Mouse (Mus musculus) hindbrain, embryonic 12.5 days (tissue): Measurements from ENCODE around the gene Rab3b. TPM values are rescaled to one million over a fixed set of nuclear protein-coding genes. Genes with fewer than 3 reads are reported as not detected.

Experiments
- ATAC-seq: fragments of 200-750 bp; cut with Nextera tagmentation; 2 replicates; pipeline ENCODE4 v1.8.0; 2017; ENCODE audit warnings: moderate TSS enrichment; ENCODE audit not compliant: low FRiP score
- H3K27ac ChIP-seq: fragments of 300-500 bp; sonication (generic); 2 replicates; pipeline ENCODE4 v1.5.1; 2016; ENCODE audit warnings: mild to moderate bottlenecking
- H3K27me3 ChIP-seq: fragments of 300-500 bp; sonication (generic); 2 replicates; pipeline ENCODE4 v1.6.1; 2016; ENCODE audit warnings: mild to moderate bottlenecking
- H3K36me3 ChIP-seq: fragments of 300-500 bp; sonication (generic); 2 replicates; pipeline ENCODE4 v1.6.1; 2016; ENCODE audit warnings: mild to moderate bottlenecking
- H3K4me1 ChIP-seq: fragments of 300-500 bp; sonication (generic); 2 replicates; pipeline ENCODE4 v1.6.1; 2016
- H3K4me2 ChIP-seq: fragments of 300-500 bp; sonication (generic); replicated peaks from 2 replicates; pipeline ENCODE4 v1.6.1; 2016; ENCODE audit warnings: mild to moderate bottlenecking
- H3K4me3 ChIP-seq: fragments of 300-500 bp; sonication (generic); 2 replicates; pipeline ENCODE4 v1.5.1; 2016; ENCODE audit warnings: mild to moderate bottlenecking
- H3K9ac ChIP-seq: fragments of 300-500 bp; sonication (generic); 2 replicates; pipeline ENCODE4 v1.6.1; 2016; ENCODE audit warnings: mild to moderate bottlenecking, moderate library complexity
- H3K9me3 ChIP-seq: fragments of 300-500 bp; sonication (generic); replicated peaks from 2 replicates; pipeline ENCODE4 v1.6.1; 2016; ENCODE audit warnings: mild to moderate bottlenecking
- WGBS: fragments of 180-500 bp; shearing (Covaris S2); methylation state at CpG from one replicate; pipeline ENCODE4 v1.1.7; 2016; 5-methylcytosine and 5-hydroxymethylcytosine counted together
- polyA plus RNA-seq: library from polyadenylated mRNA; unstranded; fragments of >200 nt; fragmentation: Nextera tagmentation; extraction: Ambion mirVana; gene quantifications from 2 replicates; pipeline ENCODE4 v1.2.1, GENCODE M21; 2016

Rab3b gene
- polyA plus RNA-seq, 1 experiment from 2014 or later, result 45.5 TPM

GRCm38 (mm10) chr4:108969517-108969916 lies 90.7 kb downstream of the Rab3b start:
- H3K9me3 ChIP-seq, result no peaks in the 10 kb centered on the region
- ATAC-seq, result no peak
- no peak overlapping the region for H3K27ac ChIP-seq
- 83% methylated on average over 3 of the region's 3 CpGs for WGBS
- no peak overlapping the region for H3K4me2 ChIP-seq
- no peaks in the 10 kb centered on the region for H3K36me3 ChIP-seq
- H3K4me3 ChIP-seq, result no peak overlapping the region
- H3K4me1 ChIP-seq, result no peaks in the 10 kb centered on the region
- H3K9ac ChIP-seq, result no peak overlapping the region
- no peaks in the 10 kb centered on the region for H3K27me3 ChIP-seq

GRCm38 (mm10) chr4:108971054-108971453 lies 92.2 kb downstream of the Rab3b start:
- ATAC-seq, result no peak
- no peak overlapping the region for H3K9ac ChIP-seq
- H3K4me2 ChIP-seq, result no peak overlapping the region
- H3K27me3 ChIP-seq, result no peaks in the 10 kb centered on the region
- H3K4me1 ChIP-seq, result no peaks in the 10 kb centered on the region
- no peak overlapping the region for H3K27ac ChIP-seq
- no peak overlapping the region for H3K4me3 ChIP-seq
- H3K36me3 ChIP-seq, result no peaks in the 10 kb centered on the region
- WGBS, result 84% methylated on average over 5 of the region's 5 CpGs
- H3K9me3 ChIP-seq, result no peaks in the 10 kb centered on the region

GRCm38 (mm10) chr4:108976458-108977071 lies 97.7 kb downstream of the Rab3b start:
- Histone ChIP-seq H3K27me3 (no peaks in the 10 kb centered on the region), H3K9ac (no peak overlapping the region), H3K9me3 (no peaks in the 10 kb centered on the region), H3K4me2 (no peak overlapping the region), H3K27ac (no peak overlapping the region), H3K36me3 (no peaks in the 10 kb centered on the region), H3K4me1 (no peaks in the 10 kb centered on the region), H3K4me3 (no peak overlapping the region)
- ATAC-seq, result no peak
- 46% methylated on average over 6 of the region's 6 CpGs for WGBS

- ATAC-seq, result no peak
- no peak overlapping the region for H3K4me2 ChIP-seq
- H3K27me3 ChIP-seq, result no peaks in the 10 kb centered on the region
- no peaks in the 10 kb centered on the region for H3K36me3 ChIP-seq
- no peaks in the 10 kb centered on the region for H3K9me3 ChIP-seq
- H3K9ac ChIP-seq, result no peak overlapping the region
- no peaks in the 10 kb centered on the region for H3K4me1 ChIP-seq
- WGBS, result 87% methylated on average over 1 of the region's 1 CpGs
- H3K27ac ChIP-seq, result no peak overlapping the region
- no peak overlapping the region for H3K4me3 ChIP-seq
Measured at GRCm38 (mm10) chr4:108986833-108987472, 108.1 kb downstream of the Rab3b start.

- ATAC-seq, result no peak
- Histone ChIP-seq H3K9ac (no peak overlapping the region), H3K27me3 (no peaks in the 10 kb centered on the region), H3K27ac (no peak overlapping the region), H3K36me3 (no peaks in the 10 kb centered on the region), H3K9me3 (no peaks in the 10 kb centered on the region), H3K4me2 (no peak overlapping the region), H3K4me1 (no peaks in the 10 kb centered on the region), H3K4me3 (no peak overlapping the region)
- WGBS, result 78% methylated on average over 4 of the region's 4 CpGs
Measured at GRCm38 (mm10) chr4:108987473-108987842, 108.6 kb downstream of the Rab3b start.

GRCm38 (mm10) chr4:108989430-108989829 lies 110.6 kb downstream of the Rab3b start:
- no peak overlapping the region for H3K4me3 ChIP-seq
- no peak for ATAC-seq
- WGBS, result 75% methylated on average over 2 of the region's 2 CpGs

GRCm38 (mm10) chr4:108990032-108990431 lies 111.2 kb downstream of the Rab3b start:
- H3K4me1 ChIP-seq, result no peaks in the 10 kb centered on the region
- H3K4me2 ChIP-seq, result no peak overlapping the region
- no peak for ATAC-seq
- no peaks in the 10 kb centered on the region for H3K27me3 ChIP-seq
- no peak overlapping the region for H3K4me3 ChIP-seq
- no peaks in the 10 kb centered on the region for H3K9me3 ChIP-seq
- no peak overlapping the region for H3K27ac ChIP-seq
- H3K36me3 ChIP-seq, result no peaks in the 10 kb centered on the region
- no peak overlapping the region for H3K9ac ChIP-seq

More at GRCm38 (mm10) chr4:108989430-108989829, 110.6 kb downstream of the Rab3b start:
- no peaks in the 10 kb centered on the region for H3K4me1 ChIP-seq
- no peaks in the 10 kb centered on the region for H3K9me3 ChIP-seq
- H3K27ac ChIP-seq, result no peak overlapping the region
- H3K9ac ChIP-seq, result no peak overlapping the region
- H3K36me3 ChIP-seq, result no peaks in the 10 kb centered on the region
- H3K27me3 ChIP-seq, result no peaks in the 10 kb centered on the region
- H3K4me2 ChIP-seq, result no peak overlapping the region

- H3K27me3 ChIP-seq, result no peaks in the 10 kb centered on the region
- H3K9ac ChIP-seq, result no peak overlapping the region
- H3K4me1 ChIP-seq, result no peaks in the 10 kb centered on the region
- no peaks in the 10 kb centered on the region for H3K36me3 ChIP-seq
- no peak overlapping the region for H3K4me3 ChIP-seq
- H3K9me3 ChIP-seq, result no peaks in the 10 kb centered on the region
- no peak overlapping the region for H3K4me2 ChIP-seq
- WGBS, result 91% methylated on average over 6 of the region's 6 CpGs
- H3K27ac ChIP-seq, result no peak overlapping the region
- no peak for ATAC-seq
Measured at GRCm38 (mm10) chr4:108990571-108990970, 111.7 kb downstream of the Rab3b start.

- Histone ChIP-seq H3K36me3 (no peaks in the 10 kb centered on the region), H3K9ac (no peak overlapping the region), H3K4me3 (no peak overlapping the region), H3K4me2 (no peak overlapping the region), H3K27me3 (no peaks in the 10 kb centered on the region), H3K9me3 (no peaks in the 10 kb centered on the region), H3K27ac (no peak overlapping the region), H3K4me1 (no peaks in the 10 kb centered on the region)
- no peak for ATAC-seq
Measured at GRCm38 (mm10) chr4:108991811-108992210, 112.9 kb downstream of the Rab3b start.

Other genes starting within 250 kb of the Rab3b start
- 1.6 and 2.4 TPM in 2 replicates for gene 3110021N24Rik, start 159.4 kb upstream of the Rab3b start, polyA plus RNA-seq
- gene Zfyve9, start 98.3 kb upstream of the Rab3b start, polyA plus RNA-seq, result 6.0 and 6.4 TPM in 2 replicates
- gene Btf3l4, start 45.4 kb upstream of the Rab3b start, polyA plus RNA-seq, result 225 TPM in 2 replicates
- 97.2 and 103 TPM in 2 replicates for gene Txndc12, start 44.5 kb upstream of the Rab3b start, polyA plus RNA-seq
- 37.0 and 39.8 TPM in 2 replicates for gene Kti12, start 31.3 kb upstream of the Rab3b start, polyA plus RNA-seq
- 1.6 and 3.1 TPM in 2 replicates for gene A730015C16Rik, start 30.4 kb upstream of the Rab3b start, polyA plus RNA-seq
- gene Nrd1, start 121.6 kb downstream of the Rab3b start, polyA plus RNA-seq, result 113 and 120 TPM in 2 replicates